Mouse (Mus musculus) G1E (cell line): ENCODE results near the gene Cox10. TPM values are rescaled to one million over a fixed set of nuclear protein-coding genes. Genes with fewer than 3 reads are reported as not detected.

ENCODE experiments used
- ATAC-seq: 2 replicates; pipeline ENCODE4 v1.8.0; 2016; ENCODE audit warnings: mild to moderate bottlenecking; ENCODE audit not compliant: insufficient number of reproducible peaks, poor library complexity, low FRiP score, severe bottlenecking; ENCODE audit errors: extremely low read depth
- DNase-seq: peaks from one replicate; pipeline ENCODE4 v3.0.0; 2012; ENCODE audit warnings: low spot score
- H3K27me3 ChIP-seq: 2 replicates; pipeline ENCODE4 v1.6.1; 2012; ENCODE audit warnings: mild to moderate bottlenecking, low read length, inconsistent platforms; ENCODE audit not compliant: insufficient read depth
- H3K36me3 ChIP-seq: replicated peaks from 2 replicates; pipeline ENCODE3; 2012; ENCODE audit warnings: mild to moderate bottlenecking, inconsistent platforms
- H3K4me1 ChIP-seq: 2 replicates; pipeline ENCODE4 v1.6.1; 2012; ENCODE audit warnings: low read depth, low read length, inconsistent platforms, mixed read lengths; ENCODE audit not compliant: insufficient read depth
- H3K4me3 ChIP-seq: 2 replicates; pipeline ENCODE4 v1.5.1; 2012; ENCODE audit warnings: low read depth, mild to moderate bottlenecking, inconsistent platforms, low read length, moderate library complexity, mixed read lengths
- H3K9me3 ChIP-seq: replicated peaks from 2 replicates; pipeline ENCODE4 v1.6.1; 2012; ENCODE audit warnings: inconsistent platforms
- CTCF ChIP-seq: IDR thresholded peaks from 2 replicates; pipeline ENCODE4 v1.5.1; 2012; ENCODE audit warnings: low read depth, low read length, inconsistent platforms, mixed read lengths
- GATA1 ChIP-seq: IDR thresholded peaks from 2 replicates; pipeline ENCODE4 v1.6.1; 2012; ENCODE audit warnings: borderline replicate concordance, low read length, inconsistent platforms, mixed read lengths
- GATA2 ChIP-seq: IDR thresholded peaks from 2 replicates; pipeline ENCODE4 v1.6.1; 2012; ENCODE audit warnings: low read depth, low read length, inconsistent platforms, borderline replicate concordance
- POLR2AphosphoS5 ChIP-seq: IDR thresholded peaks from 2 replicates; pipeline ENCODE4 v1.6.1; 2012; ENCODE audit warnings: low read depth, low read length, inconsistent platforms; ENCODE audit not compliant: insufficient replicate concordance
- TAL1 ChIP-seq: conservative IDR thresholded peaks from 2 replicates; pipeline ENCODE4 v1.6.1; 2012; ENCODE audit warnings: low read depth, low read length, inconsistent platforms, mixed read lengths
- polyA plus RNA-seq: library from polyadenylated mRNA; stranded (reverse); fragments of >175 nt; gene quantifications from 2 replicates; pipeline ENCODE4 v1.2.3, GENCODE M21; 2012
- total RNA-seq, 2 experiments: library from RNA; stranded (forward) in 1 of 2; stranded (reverse) in 1 of 2; fragments of 200-1000 nt in 1 of 2; fragments of >200 nt in 1 of 2; fragmentation: Nextera tagmentation in 1 of 2; gene quantifications; 2 replicates each; pipeline ENCODE4 v1.2.3; 2014 to 2017

Gene Cox10
- total and polyA plus RNA-seq, 3 experiments: 19.4 to 53.9 (median 21.1) TPM

GRCm38 (mm10) chr11:64076212-64076611, 3.1 kb downstream of the Cox10 start:
- Histone ChIP-seq H3K4me1 (peaks cover 30% of the 10 kb centered on the region), H3K9me3 (no peaks in the 10 kb centered on the region), H3K27me3 (no peaks in the 10 kb centered on the region), H3K4me3 (no peak overlapping the region), H3K36me3 (peaks cover 51% of the 10 kb centered on the region)
- ATAC-seq (no peak), DNase-seq (no peak)
- TF ChIP-seq TAL1 (no peak), GATA2 (no peak), POLR2AphosphoS5 (no peak), CTCF (no peak), GATA1 (no peak)

GRCm38 (mm10) chr11:64073379-64073778, 5.9 kb downstream of the Cox10 start:
- no peaks in the 10 kb centered on the region for H3K9me3 ChIP-seq
- no peak for ATAC-seq
- no peaks in the 10 kb centered on the region for H3K27me3 ChIP-seq
- peaks cover 22% of the 10 kb centered on the region for H3K4me1 ChIP-seq
- TF ChIP-seq GATA1 (no peak), TAL1 (no peak), POLR2AphosphoS5 (no peak)
- H3K4me3 ChIP-seq: no peak overlapping the region
- peaks cover 78% of the 10 kb centered on the region for H3K36me3 ChIP-seq
- DNase-seq: no peak

- no peaks in the 10 kb centered on the region for H3K27me3 ChIP-seq
- no peaks in the 10 kb centered on the region for H3K9me3 ChIP-seq
- H3K4me1 ChIP-seq: peaks cover 14% of the 10 kb centered on the region; the same call in 1 of the 2 replicates
- ATAC-seq (no peak), DNase-seq (no peak)
- TF ChIP-seq GATA1 (no peak), POLR2AphosphoS5 (no peak), CTCF (no peak), GATA2 (no peak)
- H3K36me3 ChIP-seq: peaks cover 93% of the 10 kb centered on the region
- no peak overlapping the region for H3K4me3 ChIP-seq
These were observed 7.7 kb downstream of the Cox10 start for GRCm38 (mm10) chr11:64071536-64071935.

GRCm38 (mm10) chr11:64066001-64066400, 13.3 kb downstream of the Cox10 start:
- Histone ChIP-seq H3K9me3 (0 out of 2 replicates have a peak, but pooled peaks cover 3% of the 10 kb centered on the region), H3K4me3 (no peak overlapping the region), H3K27me3 (no peaks in the 10 kb centered on the region), H3K36me3 (peaks cover 79% of the 10 kb centered on the region), H3K4me1 (peaks cover 2% of the 10 kb centered on the region; the same call in 1 of the 2 replicates)
- DNase-seq (no peak), ATAC-seq (no peak)
- TF ChIP-seq GATA2 (no peak), TAL1 (no peak), POLR2AphosphoS5 (no peak), CTCF (no peak), GATA1 (no peak)

- Histone ChIP-seq H3K4me3 (no peak overlapping the region), H3K36me3 (peaks cover 75% of the 10 kb centered on the region), H3K27me3 (no peaks in the 10 kb centered on the region), H3K4me1 (peaks cover 5% of the 10 kb centered on the region; the same call in 1 of the 2 replicates), H3K9me3 (0 out of 2 replicates have a peak, but pooled peaks cover 3% of the 10 kb centered on the region)
- TF ChIP-seq TAL1 (no peak), POLR2AphosphoS5 (no peak), GATA2 (no peak), GATA1 (no peak), CTCF (no peak)
- no peak for DNase-seq
- no peak for ATAC-seq
These were observed 16.1 kb downstream of the Cox10 start for GRCm38 (mm10) chr11:64063130-64063529.

GRCm38 (mm10) chr11:64062226-64062625, 17.0 kb downstream of the Cox10 start:
- no peak overlapping the region for H3K4me3 ChIP-seq
- H3K27me3 ChIP-seq: no peaks in the 10 kb centered on the region
- H3K9me3 ChIP-seq: 0 out of 2 replicates have a peak, but pooled peaks cover 3% of the 10 kb centered on the region
- DNase-seq (no peak), ATAC-seq (no peak)
- peaks cover 74% of the 10 kb centered on the region for H3K36me3 ChIP-seq
- peaks cover 5% of the 10 kb centered on the region; the same call in 1 of the 2 replicates for H3K4me1 ChIP-seq
- TF ChIP-seq CTCF (no peak), GATA2 (no peak), TAL1 (no peak), GATA1 (no peak), POLR2AphosphoS5 (no peak)

- Histone ChIP-seq H3K36me3 (peaks cover 74% of the 10 kb centered on the region), H3K4me1 (peaks cover 17% of the 10 kb centered on the region), H3K4me3 (no peak overlapping the region), H3K9me3 (0 out of 2 replicates have a peak, but pooled peaks cover 3% of the 10 kb centered on the region), H3K27me3 (no peaks in the 10 kb centered on the region)
- TF ChIP-seq CTCF (no peak), POLR2AphosphoS5 (no peak), TAL1 (no peak), GATA1 (no peak), GATA2 (no peak)
- ATAC-seq: no peak
- no peak for DNase-seq
These were observed 20.0 kb downstream of the Cox10 start for GRCm38 (mm10) chr11:64059305-64059704.
